Mouse (Mus musculus): ENCODE results near the gene Rtn4rl1. TPM values are rescaled to one million over a fixed set of nuclear protein-coding genes. Genes with fewer than 3 reads are reported as not detected.

Gene Rtn4rl1
- polyA plus RNA-seq, 1 experiment = 0.96 TPM

DNA sequence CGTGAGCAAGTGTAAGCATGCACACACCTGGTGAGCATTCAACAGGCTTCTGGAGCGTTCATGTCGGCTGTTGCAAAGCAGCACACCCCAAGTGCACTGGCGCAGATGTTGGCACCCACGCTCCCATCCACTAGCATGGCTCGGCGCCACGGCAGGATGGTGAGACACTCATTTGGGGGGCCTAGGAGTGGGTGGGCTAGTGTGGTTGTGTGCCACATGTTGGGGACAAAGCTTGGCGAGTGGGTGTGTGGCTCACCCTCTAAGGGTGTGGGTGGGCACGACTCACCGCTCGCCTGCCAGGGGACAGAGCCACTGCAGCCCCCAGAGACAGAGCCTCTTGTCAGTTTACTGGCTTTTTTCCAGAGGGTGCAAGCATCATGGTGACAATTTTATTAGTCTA is 7.4 kb downstream of the Rtn4rl1 start:
- Histone ChIP-seq H3K4me1 (ENCODE audit: control insufficient read depth, insufficient read depth, low read length) (peaks cover 6% of the 10 kb centered on the region), H3K9ac (ENCODE audit: low read depth, poor library complexity, severe bottlenecking) (no peak overlapping the region), H3K27ac (ENCODE audit: insufficient read depth, low read length) (no peak overlapping the region), H3K9me3 (replicated peaks; ENCODE audit: control insufficient read depth, insufficient read depth, low read length, poor library complexity, severe bottlenecking) (no peaks in the 10 kb centered on the region), H3K36me3 (ENCODE audit: control insufficient read depth, insufficient read depth, low read length, poor library complexity, severe bottlenecking) (no peaks in the 10 kb centered on the region), H3K4me3 (ENCODE audit: low read depth, low read length) (no peak overlapping the region), H3K27me3 (ENCODE audit: control insufficient read depth, insufficient read depth, low read length, poor library complexity, severe bottlenecking) (no peaks in the 10 kb centered on the region)
- TF ChIP-seq EP300 (IDR thresholded peaks at IDR 0.05; ENCODE audit: insufficient read depth, low read depth, low read length) (no peak), CTCF (IDR thresholded peaks at IDR 0.05; ENCODE audit: low read depth, low read length) (no peak), POLR2A (IDR thresholded peaks at IDR 0.05; ENCODE audit: insufficient read depth, low read length) (no peak)

DNA sequence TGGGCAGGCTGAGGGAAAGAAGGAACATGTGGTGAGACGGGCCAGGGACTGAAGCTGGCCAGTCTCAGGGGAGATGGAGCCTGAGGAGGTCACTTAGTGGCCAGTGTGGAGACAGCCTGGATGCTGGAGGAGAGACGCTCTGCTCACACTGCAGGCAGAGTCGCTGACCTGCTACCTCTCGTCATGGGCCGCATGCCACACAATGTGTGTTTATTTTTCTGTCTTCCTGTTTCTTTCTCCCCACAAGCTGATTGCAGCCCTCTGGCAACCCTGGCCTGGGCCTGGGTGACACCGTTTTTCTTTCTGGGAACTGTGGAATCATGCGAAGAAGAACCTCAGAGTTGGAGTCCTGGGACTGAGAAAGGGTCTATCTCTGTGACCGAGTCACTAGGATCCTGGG is 8.1 kb downstream of the Rtn4rl1 start:
- no peaks in the 10 kb centered on the region for H3K27me3 ChIP-seq (ENCODE audit: control insufficient read depth, insufficient read depth, low read length, poor library complexity, severe bottlenecking)
- no peak overlapping the region for H3K27ac ChIP-seq (ENCODE audit: insufficient read depth, low read length)
- no peak overlapping the region for H3K4me3 ChIP-seq (ENCODE audit: low read depth, low read length)
- peaks cover 7% of the 10 kb centered on the region for H3K4me1 ChIP-seq (ENCODE audit: control insufficient read depth, insufficient read depth, low read length)
- H3K36me3 ChIP-seq (ENCODE audit: control insufficient read depth, insufficient read depth, low read length, poor library complexity, severe bottlenecking) = no peaks in the 10 kb centered on the region
- no peak overlapping the region for H3K9ac ChIP-seq (ENCODE audit: low read depth, poor library complexity, severe bottlenecking)
- no peak for TF ChIP-seq EP300 (IDR thresholded peaks at IDR 0.05; ENCODE audit: insufficient read depth, low read depth, low read length)
- TF ChIP-seq CTCF (IDR thresholded peaks at IDR 0.05; ENCODE audit: low read depth, low read length) = no peak
- TF ChIP-seq POLR2A (IDR thresholded peaks at IDR 0.05; ENCODE audit: insufficient read depth, low read length) = no peak
- H3K9me3 ChIP-seq (replicated peaks; ENCODE audit: control insufficient read depth, insufficient read depth, low read length, poor library complexity, severe bottlenecking) = no peaks in the 10 kb centered on the region

DNA sequence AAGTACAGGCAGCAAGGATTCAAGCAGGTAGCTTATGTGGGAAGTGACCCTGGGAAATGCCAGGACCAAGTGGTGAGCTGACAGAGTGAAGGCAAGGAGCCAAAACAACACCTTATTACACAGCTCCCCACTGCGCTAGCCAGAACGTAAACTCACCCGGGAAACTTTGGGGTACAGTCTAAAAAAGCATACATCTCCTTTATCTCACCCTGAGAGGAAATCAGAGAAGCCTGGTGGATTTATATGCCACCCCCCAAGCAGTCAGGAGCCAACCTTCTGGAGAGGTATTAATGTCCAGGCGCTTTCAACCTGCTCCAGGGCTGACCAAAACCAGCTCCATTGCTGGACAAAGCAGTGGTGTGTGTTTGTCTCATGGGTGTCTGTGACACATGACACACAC is 10.3 kb downstream of the Rtn4rl1 start:
- H3K9ac ChIP-seq (ENCODE audit: low read depth, poor library complexity, severe bottlenecking) = no peak overlapping the region
- no peak overlapping the region for H3K27ac ChIP-seq (ENCODE audit: insufficient read depth, low read length)
- no peaks in the 10 kb centered on the region for H3K36me3 ChIP-seq (ENCODE audit: control insufficient read depth, insufficient read depth, low read length, poor library complexity, severe bottlenecking)
- H3K27me3 ChIP-seq (ENCODE audit: control insufficient read depth, insufficient read depth, low read length, poor library complexity, severe bottlenecking) = no peaks in the 10 kb centered on the region
- TF ChIP-seq CTCF (IDR thresholded peaks at IDR 0.05; ENCODE audit: low read depth, low read length) (no peak), EP300 (IDR thresholded peaks at IDR 0.05; ENCODE audit: insufficient read depth, low read depth, low read length) (no peak), POLR2A (IDR thresholded peaks at IDR 0.05; ENCODE audit: insufficient read depth, low read length) (no peak)
- no peaks in the 10 kb centered on the region for H3K9me3 ChIP-seq (replicated peaks; ENCODE audit: control insufficient read depth, insufficient read depth, low read length, poor library complexity, severe bottlenecking)
- H3K4me1 ChIP-seq (ENCODE audit: control insufficient read depth, insufficient read depth, low read length) = peaks cover 6% of the 10 kb centered on the region
- no peak overlapping the region for H3K4me3 ChIP-seq (ENCODE audit: low read depth, low read length)

DNA sequence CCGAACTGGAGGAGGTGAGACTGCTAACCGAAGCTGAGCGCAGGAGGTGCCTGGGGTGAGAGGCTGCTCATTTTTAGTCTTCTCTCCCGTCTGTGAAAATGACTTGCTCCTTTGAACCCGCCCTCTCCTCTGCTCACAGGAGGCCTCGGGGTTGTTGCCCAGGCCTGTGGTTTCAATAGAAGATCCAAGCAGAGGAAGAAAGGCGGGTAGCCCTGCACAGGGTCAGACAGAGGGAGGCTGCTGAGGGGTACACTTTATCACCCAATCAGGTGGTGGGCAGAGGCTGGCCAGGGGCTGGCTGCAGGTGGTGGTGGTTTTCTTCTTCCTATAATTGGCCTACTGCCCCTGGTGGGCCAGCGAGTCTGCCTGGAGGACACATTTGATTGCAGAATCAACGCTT is 10.9 kb downstream of the Rtn4rl1 start:
- Histone ChIP-seq H3K36me3 (ENCODE audit: control insufficient read depth, insufficient read depth, low read length, poor library complexity, severe bottlenecking) (no peaks in the 10 kb centered on the region), H3K27me3 (ENCODE audit: control insufficient read depth, insufficient read depth, low read length, poor library complexity, severe bottlenecking) (no peaks in the 10 kb centered on the region), H3K9ac (ENCODE audit: low read depth, poor library complexity, severe bottlenecking) (peak overlapping the region; percentile 8), H3K9me3 (replicated peaks; ENCODE audit: control insufficient read depth, insufficient read depth, low read length, poor library complexity, severe bottlenecking) (no peaks in the 10 kb centered on the region), H3K4me3 (ENCODE audit: low read depth, low read length) (no peak overlapping the region), H3K27ac (ENCODE audit: insufficient read depth, low read length) (no peak overlapping the region), H3K4me1 (ENCODE audit: control insufficient read depth, insufficient read depth, low read length) (peaks cover 6% of the 10 kb centered on the region)
- TF ChIP-seq POLR2A (IDR thresholded peaks at IDR 0.05; ENCODE audit: insufficient read depth, low read length) = no peak
- no peak for TF ChIP-seq CTCF (IDR thresholded peaks at IDR 0.05; ENCODE audit: low read depth, low read length)
- TF ChIP-seq EP300 (IDR thresholded peaks at IDR 0.05; ENCODE audit: insufficient read depth, low read depth, low read length) = no peak

DNA sequence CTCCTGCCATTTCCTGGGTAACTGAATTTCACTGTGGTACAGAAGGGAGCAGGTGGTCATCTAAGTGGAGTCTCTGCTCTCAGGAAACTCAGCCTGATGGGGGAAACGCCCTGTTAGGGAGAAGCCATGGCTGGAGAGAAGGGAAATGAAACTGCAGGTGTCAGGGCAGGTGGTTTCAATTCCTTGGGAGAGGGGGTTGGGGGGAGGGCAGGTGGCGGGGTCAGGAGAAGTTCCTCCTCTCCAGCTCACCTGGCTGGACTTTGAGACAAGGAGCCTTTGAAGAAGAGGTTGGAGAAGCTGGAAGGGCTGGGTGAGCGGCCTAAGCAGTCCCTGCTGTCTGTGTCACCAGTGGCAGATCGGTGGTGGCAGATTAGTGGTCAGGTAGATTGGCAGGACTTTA is 12.8 kb downstream of the Rtn4rl1 start:
- no peak overlapping the region for H3K27ac ChIP-seq (ENCODE audit: insufficient read depth, low read length)
- no peak overlapping the region for H3K9ac ChIP-seq (ENCODE audit: low read depth, poor library complexity, severe bottlenecking)
- H3K27me3 ChIP-seq (ENCODE audit: control insufficient read depth, insufficient read depth, low read length, poor library complexity, severe bottlenecking) = no peaks in the 10 kb centered on the region
- no peak overlapping the region for H3K4me3 ChIP-seq (ENCODE audit: low read depth, low read length)
- TF ChIP-seq EP300 (IDR thresholded peaks at IDR 0.05; ENCODE audit: insufficient read depth, low read depth, low read length) (no peak), POLR2A (IDR thresholded peaks at IDR 0.05; ENCODE audit: insufficient read depth, low read length) (no peak), CTCF (IDR thresholded peaks at IDR 0.05; ENCODE audit: low read depth, low read length) (no peak)
- H3K36me3 ChIP-seq (ENCODE audit: control insufficient read depth, insufficient read depth, low read length, poor library complexity, severe bottlenecking) = no peaks in the 10 kb centered on the region
- peaks cover 6% of the 10 kb centered on the region for H3K4me1 ChIP-seq (ENCODE audit: control insufficient read depth, insufficient read depth, low read length)
- H3K9me3 ChIP-seq (replicated peaks; ENCODE audit: control insufficient read depth, insufficient read depth, low read length, poor library complexity, severe bottlenecking) = no peaks in the 10 kb centered on the region

DNA sequence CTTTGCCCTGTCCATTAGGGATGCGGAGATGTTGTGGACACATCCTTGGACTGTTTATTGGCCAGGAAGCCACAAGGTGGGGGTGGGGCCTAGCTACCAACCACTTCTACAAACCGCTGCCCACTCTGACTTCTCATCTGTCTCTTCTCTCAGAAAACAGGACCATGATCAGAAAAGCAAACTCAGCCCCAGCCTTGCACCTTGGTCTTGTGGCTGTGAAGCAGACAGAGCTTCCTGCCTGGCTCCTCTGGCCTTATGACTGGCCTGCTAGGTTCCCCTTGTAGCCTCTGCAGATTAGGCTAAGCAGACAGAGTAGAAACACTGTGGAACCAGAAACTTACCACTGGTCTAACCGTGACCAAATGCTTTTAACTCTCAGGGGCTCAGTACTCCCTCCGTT is 15.8 kb downstream of the Rtn4rl1 start:
- Histone ChIP-seq H3K27me3 (ENCODE audit: control insufficient read depth, insufficient read depth, low read length, poor library complexity, severe bottlenecking) (no peaks in the 10 kb centered on the region), H3K4me1 (ENCODE audit: control insufficient read depth, insufficient read depth, low read length) (peaks cover 8% of the 10 kb centered on the region), H3K27ac (ENCODE audit: insufficient read depth, low read length) (no peak overlapping the region), H3K9me3 (replicated peaks; ENCODE audit: control insufficient read depth, insufficient read depth, low read length, poor library complexity, severe bottlenecking) (no peaks in the 10 kb centered on the region), H3K4me3 (ENCODE audit: low read depth, low read length) (no peak overlapping the region), H3K9ac (ENCODE audit: low read depth, poor library complexity, severe bottlenecking) (no peak overlapping the region), H3K36me3 (ENCODE audit: control insufficient read depth, insufficient read depth, low read length, poor library complexity, severe bottlenecking) (no peaks in the 10 kb centered on the region)
- TF ChIP-seq EP300 (IDR thresholded peaks at IDR 0.05; ENCODE audit: insufficient read depth, low read depth, low read length) (no peak), POLR2A (IDR thresholded peaks at IDR 0.05; ENCODE audit: insufficient read depth, low read length) (no peak), CTCF (IDR thresholded peaks at IDR 0.05; ENCODE audit: low read depth, low read length) (no peak)
